Mouse (Mus musculus): ENCODE measurements at regions not wholly inside any gene's neighbourhood (a gene's known extent, or its start where the extent isn't known, plus 50 kb on each side); places are given as distances from the start of the nearest gene placed in this dataset.
A peak's percentile ranks its signal among the peaks of the same experiment; 100 is the strongest.

DNA sequence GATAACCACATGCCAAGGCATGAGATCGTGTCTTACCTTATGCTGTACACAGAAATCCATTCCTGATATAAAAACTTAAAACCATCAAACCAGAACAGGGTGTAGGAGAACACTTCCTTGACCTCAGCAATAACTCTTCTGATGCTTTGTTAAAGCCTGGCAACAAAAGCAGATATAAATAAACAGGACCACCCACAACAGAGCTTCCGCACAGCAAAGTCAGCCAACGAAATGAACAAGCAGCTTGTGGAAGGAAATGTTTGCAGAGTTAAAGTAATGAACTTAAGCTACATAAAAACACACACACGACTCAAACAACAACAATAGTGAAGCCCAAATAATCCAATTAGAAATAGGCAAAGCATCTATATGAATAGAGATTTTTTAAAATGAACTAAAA lies 54.8 kb upstream of the Bach2 start:
- H3K4me3 ChIP-seq (ENCODE audit: insufficient read depth, low read depth, low read length) = no peak overlapping the region
- TF ChIP-seq CTCF (conservative IDR thresholded peaks at IDR 0.05; ENCODE audit: insufficient read depth, insufficient read length, low read depth, low read length) = no peak
- no peak for TF ChIP-seq POLR2A (IDR thresholded peaks at IDR 0.05; ENCODE audit: low read depth, low read length)
- no peaks in the 10 kb centered on the region for H3K27me3 ChIP-seq (replicated peaks; ENCODE audit: control insufficient read depth, insufficient read depth, low read length)
- H3K27ac ChIP-seq (ENCODE audit: insufficient read depth, low read depth, low read length) = no peak overlapping the region
- H3K4me1 ChIP-seq (ENCODE audit: control insufficient read depth, insufficient read depth, low read length) = peaks cover 8% of the 10 kb centered on the region
- DNase-seq = peak; percentile 37
- WGBS = 54% methylated on average over 4 of the region's 4 CpGs
- no peaks in the 10 kb centered on the region for H3K36me3 ChIP-seq (ENCODE audit: control insufficient read depth, insufficient read depth, low read length)

DNA sequence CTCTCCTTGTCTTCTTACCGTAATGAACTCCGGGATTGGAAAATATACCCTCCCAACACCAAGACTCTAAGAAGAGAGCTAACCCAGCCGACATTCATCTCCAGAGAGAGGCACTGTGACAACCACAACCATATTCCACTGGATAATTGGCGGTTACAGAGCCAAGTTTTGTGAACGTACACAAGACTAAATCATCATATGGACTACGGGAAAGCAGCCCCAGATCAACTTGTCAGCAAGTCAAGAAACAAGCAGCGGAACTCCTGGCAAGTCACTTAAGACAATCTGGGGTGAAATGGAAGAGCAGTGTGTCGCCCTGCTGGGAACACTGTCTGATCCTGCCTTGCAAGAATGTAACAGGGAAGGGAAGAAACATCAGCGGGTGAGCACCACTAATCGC lies 52.6 kb upstream of the Bach2 start:
- Histone ChIP-seq H3K4me1 (ENCODE audit: control insufficient read depth, insufficient read depth, low read length) (no peaks in the 10 kb centered on the region), H3K27me3 (replicated peaks; ENCODE audit: control insufficient read depth, insufficient read depth, low read length) (no peaks in the 10 kb centered on the region), H3K27ac (ENCODE audit: insufficient read depth, low read depth, low read length) (no peak overlapping the region), H3K36me3 (ENCODE audit: control insufficient read depth, insufficient read depth, low read length) (no peaks in the 10 kb centered on the region), H3K4me3 (ENCODE audit: insufficient read depth, low read depth, low read length) (no peak overlapping the region)
- 86% methylated on average over 10 of the region's 10 CpGs for WGBS
- TF ChIP-seq POLR2A (IDR thresholded peaks at IDR 0.05; ENCODE audit: low read depth, low read length) = no peak
- DNase-seq = no peak

DNA sequence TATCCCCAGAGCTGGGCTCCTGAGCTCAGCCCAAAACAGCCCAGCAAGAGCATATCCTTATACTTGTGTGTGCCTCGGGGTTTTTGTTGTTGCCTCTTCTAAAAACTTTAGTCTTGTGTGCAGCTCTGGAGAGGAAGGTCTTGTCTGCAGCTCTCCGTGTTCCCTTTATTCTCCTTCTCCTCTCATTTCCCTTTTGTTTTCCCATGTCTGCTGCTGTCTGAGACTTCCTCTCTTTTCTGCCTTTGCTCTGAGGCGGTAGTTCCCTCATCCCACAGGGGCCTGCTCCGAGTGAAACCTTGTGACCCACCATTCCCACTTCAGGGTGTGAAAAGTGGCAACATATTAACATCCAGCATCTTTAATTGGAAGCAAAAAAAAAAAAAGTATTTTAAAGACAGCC lies 51.5 kb upstream of the Bach2 start:
- no peaks in the 10 kb centered on the region for H3K36me3 ChIP-seq (ENCODE audit: control insufficient read depth, insufficient read depth, low read length)
- H3K27me3 ChIP-seq (replicated peaks; ENCODE audit: control insufficient read depth, insufficient read depth, low read length) = no peaks in the 10 kb centered on the region
- TF ChIP-seq POLR2A (IDR thresholded peaks at IDR 0.05; ENCODE audit: low read depth, low read length) = no peak
- TF ChIP-seq CTCF (conservative IDR thresholded peaks at IDR 0.05; ENCODE audit: insufficient read depth, insufficient read length, low read depth, low read length) = no peak
- no peak for DNase-seq
- no peak overlapping the region for H3K27ac ChIP-seq (ENCODE audit: insufficient read depth, low read depth, low read length)
- 73% methylated on average over 4 of the region's 4 CpGs for WGBS
- no peak overlapping the region for H3K4me3 ChIP-seq (ENCODE audit: insufficient read depth, low read depth, low read length)
- no peaks in the 10 kb centered on the region for H3K4me1 ChIP-seq (ENCODE audit: control insufficient read depth, insufficient read depth, low read length)

DNA sequence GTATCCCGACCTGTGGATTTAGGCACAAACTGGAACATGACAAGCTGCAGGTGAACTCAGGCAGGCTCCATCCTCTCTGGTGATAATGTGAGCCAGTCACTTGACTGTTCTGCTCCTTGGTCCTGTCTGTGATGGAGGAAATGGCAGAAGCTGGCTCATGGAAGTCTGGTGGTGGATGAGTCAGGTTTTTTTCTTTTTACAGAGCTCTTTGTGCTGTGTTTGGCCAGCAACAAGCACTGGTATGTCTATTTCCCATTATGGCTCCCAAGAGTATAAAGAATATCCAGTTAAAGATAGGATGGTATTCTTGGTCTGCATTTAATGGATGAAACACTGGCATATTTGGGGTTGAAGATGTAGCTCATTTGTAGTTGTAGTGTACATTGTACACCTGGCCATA lies 50.5 kb upstream of the Bach2 start:
- TF ChIP-seq POLR2A (IDR thresholded peaks at IDR 0.05; ENCODE audit: low read depth, low read length) (no peak), CTCF (conservative IDR thresholded peaks at IDR 0.05; ENCODE audit: insufficient read depth, insufficient read length, low read depth, low read length) (no peak)
- Histone ChIP-seq H3K4me3 (ENCODE audit: insufficient read depth, low read depth, low read length) (no peak overlapping the region), H3K27me3 (replicated peaks; ENCODE audit: control insufficient read depth, insufficient read depth, low read length) (no peaks in the 10 kb centered on the region), H3K4me1 (ENCODE audit: control insufficient read depth, insufficient read depth, low read length) (no peaks in the 10 kb centered on the region), H3K27ac (ENCODE audit: insufficient read depth, low read depth, low read length) (no peak overlapping the region), H3K36me3 (ENCODE audit: control insufficient read depth, insufficient read depth, low read length) (no peaks in the 10 kb centered on the region)
- no peak for DNase-seq
- 92% methylated on average over 1 of the region's 1 CpGs for WGBS

- no peak for DNase-seq
- TF ChIP-seq CTCF (conservative IDR thresholded peaks at IDR 0.05; ENCODE audit: insufficient read depth, insufficient read length, low read depth, low read length) (no peak), POLR2A (IDR thresholded peaks at IDR 0.05; ENCODE audit: low read depth, low read length) (no peak)
- H3K27me3 ChIP-seq (replicated peaks; ENCODE audit: control insufficient read depth, insufficient read depth, low read length) = no peaks in the 10 kb centered on the region
- no peaks in the 10 kb centered on the region for H3K4me1 ChIP-seq (ENCODE audit: control insufficient read depth, insufficient read depth, low read length)
- 72% methylated on average over 8 of the region's 8 CpGs for WGBS
- no peak overlapping the region for H3K4me3 ChIP-seq (ENCODE audit: insufficient read depth, low read depth, low read length)
- no peaks in the 10 kb centered on the region for H3K36me3 ChIP-seq (ENCODE audit: control insufficient read depth, insufficient read depth, low read length)
- H3K27ac ChIP-seq (ENCODE audit: insufficient read depth, low read depth, low read length) = no peak overlapping the region
These were observed 49.7 kb upstream of the Bach2 start for GRCm38 (mm10) chr4:32188752-32189415.

Measured in kidney, adult 2 months (tissue).